Mouse (Mus musculus) brown adipose tissue, adult 24 weeks (tissue): ENCODE results near the gene Yju2. TPM values are rescaled to one million over a fixed set of nuclear protein-coding genes. Genes with fewer than 3 reads are reported as not detected.

ENCODE experiments used
- H3K27ac ChIP-seq: fragments of 200-500 bp; replicated peaks from 2 replicates; pipeline ENCODE4 v1.5.1; 2012; ENCODE audit warnings: low read depth, mild to moderate bottlenecking, low read length
- H3K4me1 ChIP-seq: fragments of 200-500 bp; 2 replicates; pipeline ENCODE4 v1.6.1; 2012; ENCODE audit warnings: low read length, mixed read lengths; ENCODE audit not compliant: control insufficient read depth, insufficient read depth, insufficient read length
- H3K4me3 ChIP-seq: fragments of 200-500 bp; 2 replicates; pipeline ENCODE4 v1.5.1; 2012; ENCODE audit warnings: low read depth, mild to moderate bottlenecking, low read length, moderate library complexity; ENCODE audit not compliant: insufficient read depth
- polyA plus RNA-seq: library from polyadenylated mRNA; stranded (reverse); fragments of >200 nt; gene quantifications from 2 replicates; pipeline ENCODE4 v1.2.4, GENCODE M21; 2012; ENCODE audit not compliant: missing spikeins, insufficient read depth, insufficient read length

Gene Yju2
- polyA plus RNA-seq, 1 experiment, result 4.6 TPM

- H3K4me1 ChIP-seq, result peaks cover 7% of the 10 kb centered on the region; the same call in 1 of the 2 replicates
- no peak within 1 kb of the TSS for H3K27ac ChIP-seq
- H3K4me3 ChIP-seq, result peak within 1 kb of the TSS; percentile 50
Observed at GRCm38 (mm10) chr17:55969966-55970891, 11.3 kb downstream of the Yju2 start, which contains the start of gene Shd. Gene Shd (plus strand): TSS chr17:55970467.

- H3K27ac ChIP-seq, result no peak overlapping the region
- peaks cover 7% of the 10 kb centered on the region; the same call in 1 of the 2 replicates for H3K4me1 ChIP-seq
- no peak overlapping the region for H3K4me3 ChIP-seq
Observed at GRCm38 (mm10) chr17:55971453-55971852, 12.6 kb downstream of the Yju2 start.

GRCm38 (mm10) chr17:55976255-55976862 lies 17.5 kb downstream of the Yju2 start:
- Histone ChIP-seq H3K4me1 (no peaks in the 10 kb centered on the region), H3K4me3 (no peak overlapping the region), H3K27ac (no peak overlapping the region)

GRCm38 (mm10) chr17:55977301-55977700 lies 18.4 kb downstream of the Yju2 start:
- Histone ChIP-seq H3K4me3 (no peak overlapping the region), H3K4me1 (no peaks in the 10 kb centered on the region), H3K27ac (no peak overlapping the region)

GRCm38 (mm10) chr17:55986030-55986961 lies 27.4 kb downstream of the Yju2 start, which contains the start of gene Fsd1:
Gene Fsd1 (plus strand): TSS chr17:55986509.
- Histone ChIP-seq H3K4me3 (no peak within 1 kb of the TSS), H3K4me1 (no peaks in the 10 kb centered on the region), H3K27ac (no peak within 1 kb of the TSS)

GRCm38 (mm10) chr17:55990278-55990898 lies 31.5 kb downstream of the Yju2 start:
- no peak overlapping the region for H3K4me3 ChIP-seq
- no peaks in the 10 kb centered on the region for H3K4me1 ChIP-seq
- H3K27ac ChIP-seq, result no peak overlapping the region

- Histone ChIP-seq H3K27ac (no peak overlapping the region), H3K4me3 (no peak overlapping the region), H3K4me1 (no peaks in the 10 kb centered on the region; the same call in 1 of the 2 replicates)
Observed at GRCm38 (mm10) chr17:55996007-55996406, 37.1 kb downstream of the Yju2 start.

GRCm38 (mm10) chr17:55999794-56000499 lies 41.0 kb downstream of the Yju2 start:
- H3K27ac ChIP-seq, result no peak overlapping the region
- no peaks in the 10 kb centered on the region; the same call in 1 of the 2 replicates for H3K4me1 ChIP-seq
- no peak overlapping the region for H3K4me3 ChIP-seq

- no peaks in the 10 kb centered on the region for H3K4me1 ChIP-seq
- no peak overlapping the region for H3K27ac ChIP-seq
- no peak overlapping the region for H3K4me3 ChIP-seq
Observed at GRCm38 (mm10) chr17:56003000-56003399, 44.1 kb downstream of the Yju2 start.

- 0 out of 2 replicates have a peak, but pooled peaks cover 3% of the 10 kb centered on the region for H3K4me1 ChIP-seq
- H3K4me3 ChIP-seq, result peak within 1 kb of the TSS; percentile 74
- peak within 1 kb of the TSS; percentile 86 for H3K27ac ChIP-seq
Observed at GRCm38 (mm10) chr17:56005415-56006061, 46.6 kb downstream of the Yju2 start, which contains the start of the genes Stap2 and Mpnd. Gene Stap2 (minus strand): TSS chr17:56005584. Gene Mpnd (plus strand): TSS chr17:56005711.

- Histone ChIP-seq H3K27ac (no peak overlapping the region), H3K4me1 (0 out of 2 replicates have a peak, but pooled peaks cover 3% of the 10 kb centered on the region), H3K4me3 (no peak overlapping the region)
Observed at GRCm38 (mm10) chr17:56006956-56007355, 48.1 kb downstream of the Yju2 start.

GRCm38 (mm10) chr17:56007444-56008355 lies 48.8 kb downstream of the Yju2 start:
- 0 out of 2 replicates have a peak, but pooled peaks cover 3% of the 10 kb centered on the region for H3K4me1 ChIP-seq
- H3K27ac ChIP-seq, result peak overlapping the region; percentile 7
- H3K4me3 ChIP-seq, result 0 out of 2 replicates have a peak overlapping the region, but pooled peaks have one; percentile 6
